Mouse (Mus musculus): ENCODE measurements around the gene Arntl. TPM values are rescaled to one million over a fixed set of nuclear protein-coding genes. Genes with fewer than 3 reads are reported as not detected.

The Arntl gene
- polyA plus RNA-seq, 1 experiment from 2014 or later = 9.7 TPM

Other genes with a start within 250 kb of the Arntl start
- 25.5 and 25.6 TPM in 2 replicates for gene Btbd10, start 161.9 kb downstream of the Arntl start, polyA plus RNA-seq (2015; fragmentation: Nextera tagmentation; extraction: Ambion mirVana)
- gene Pth, start 181.1 kb downstream of the Arntl start, polyA plus RNA-seq (2015; fragmentation: Nextera tagmentation; extraction: Ambion mirVana) = not detected in 2 replicates

Data from kidney, embryonic 16.5 days (tissue).